Mouse (Mus musculus): ENCODE measurements at regions not wholly inside any gene's neighbourhood (a gene's known extent, or its start where the extent isn't known, plus 50 kb on each side); places are given as distances from the start of the nearest gene placed in this dataset.

GRCm38 (mm10) chr19:15469541-15469940 lies 477.6 kb downstream of the Psat1 start:
- DNase-seq: no peak

- no peak for DNase-seq
Observed at GRCm38 (mm10) chr19:15466713-15467112, 480.4 kb downstream of the Psat1 start.

DNA sequence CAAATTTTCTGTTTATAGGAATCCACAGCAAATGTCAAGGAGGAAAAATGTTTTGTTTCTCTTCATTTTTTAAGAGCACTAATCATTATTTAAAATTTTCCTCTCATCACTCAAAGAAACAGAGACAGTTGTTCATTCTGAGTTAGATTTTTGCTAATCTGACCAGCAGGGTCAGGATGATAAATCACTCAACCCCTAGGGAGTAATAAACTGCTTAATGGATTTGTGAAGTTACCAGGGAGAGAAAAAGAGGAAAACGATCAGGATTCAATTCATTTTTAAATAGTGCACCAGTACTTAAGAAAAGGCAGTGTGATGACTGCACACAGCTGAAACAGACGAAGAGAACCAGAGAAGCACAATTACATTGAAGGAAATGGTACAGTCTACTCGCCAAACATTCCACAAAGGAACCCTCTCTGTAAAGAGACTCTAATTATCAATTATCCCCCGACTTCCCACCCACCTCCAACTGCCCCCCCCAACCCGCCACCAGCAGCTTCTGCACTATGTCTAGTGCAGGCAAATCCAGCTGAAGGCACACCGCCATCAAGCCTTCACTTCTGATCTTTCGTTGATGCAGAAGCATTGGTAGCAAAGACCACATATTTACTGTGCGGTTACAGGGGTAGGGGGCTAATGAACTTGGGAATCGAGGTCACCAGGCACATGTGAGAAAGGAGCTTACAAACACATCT lies 481.9 kb downstream of the Psat1 start:
- DNase-seq: no peak

GRCm38 (mm10) chr19:15457793-15458192 lies 489.3 kb downstream of the Psat1 start:
- DNase-seq: no peak

DNA sequence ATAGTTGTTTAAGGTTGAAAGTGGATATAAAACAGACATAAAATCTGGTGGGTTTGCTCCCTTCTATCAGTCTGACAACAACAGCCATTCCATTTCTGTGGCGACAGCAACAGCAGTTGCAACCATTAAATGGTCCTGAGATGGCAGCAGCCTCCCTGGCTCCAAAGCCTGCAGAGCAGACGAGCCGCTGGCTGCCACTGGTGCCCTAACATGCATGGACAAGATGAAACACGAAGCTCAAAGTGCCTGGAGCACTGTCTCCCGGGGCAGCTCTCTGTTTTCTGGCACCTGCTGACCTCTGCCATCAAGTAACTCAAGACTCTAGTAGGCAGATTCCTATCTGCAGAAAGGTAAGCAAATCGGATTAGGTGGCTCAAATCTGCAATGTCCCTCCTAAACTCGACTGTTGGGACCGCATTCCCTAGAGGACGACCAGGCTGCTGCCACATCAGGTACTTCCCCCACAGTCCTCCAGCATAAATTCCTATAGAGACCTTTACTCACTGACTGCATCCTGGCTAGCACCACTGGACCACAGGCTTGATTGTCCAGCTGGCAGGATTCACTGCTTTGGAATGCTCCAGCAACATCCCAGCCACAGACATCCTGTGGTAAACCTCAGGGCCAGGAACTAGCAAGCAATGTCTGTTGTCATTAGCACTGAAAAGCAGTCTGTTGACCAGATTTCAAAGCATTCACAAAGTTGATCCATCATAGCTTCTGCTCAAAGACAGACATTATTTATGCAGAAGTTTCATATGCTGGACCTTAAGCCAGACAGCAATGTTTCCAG lies 490.0 kb downstream of the Psat1 start:
- no peak for DNase-seq

GRCm38 (mm10) chr19:15448989-15449388 lies 498.1 kb downstream of the Psat1 start:
- no peak for DNase-seq

DNA sequence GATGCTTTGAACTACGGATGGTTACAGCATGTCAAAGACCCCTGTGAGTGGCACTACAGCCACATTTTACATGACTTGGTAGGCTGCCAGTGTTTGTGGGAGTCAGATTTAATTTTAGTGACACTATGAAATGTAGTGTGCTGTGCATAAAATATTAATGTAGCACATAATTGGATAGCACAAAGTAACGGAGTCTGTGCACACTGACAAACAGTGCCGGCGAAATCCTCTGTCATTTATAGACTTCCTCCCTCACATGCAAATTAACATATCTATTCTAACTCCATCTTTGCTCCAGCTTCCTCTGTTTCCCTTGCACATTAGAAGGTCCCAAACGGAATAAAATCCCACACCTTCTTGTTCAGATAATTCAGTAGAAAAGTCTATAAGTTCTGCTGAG lies 515.3 kb downstream of the Psat1 start:
- no peak for DNase-seq

DNA sequence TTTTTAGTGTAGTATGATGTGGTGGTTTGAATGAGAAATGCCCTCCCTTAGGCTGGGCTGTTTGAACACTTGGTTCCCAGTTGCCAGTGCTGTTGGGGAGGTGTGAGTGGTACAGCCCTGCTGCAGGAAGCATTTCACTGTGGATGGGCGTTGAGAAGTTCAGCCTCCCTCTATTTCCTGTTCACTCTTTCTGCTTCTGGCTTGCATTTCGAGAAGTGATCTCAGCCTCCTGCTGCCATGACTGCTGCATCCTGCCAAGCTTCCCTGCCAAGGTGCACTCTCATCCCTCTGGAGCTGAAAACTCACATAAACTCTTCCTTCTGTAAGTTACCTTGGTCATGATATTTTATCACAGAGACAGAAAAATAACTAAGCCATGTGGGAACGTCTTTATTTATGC lies 525.8 kb downstream of the Psat1 start:
- no peak for DNase-seq

- no peak for DNase-seq
Observed at GRCm38 (mm10) chr19:15398624-15399023, 548.5 kb downstream of the Psat1 start.

GRCm38 (mm10) chr19:15371682-15372081 lies 575.5 kb downstream of the Psat1 start:
- no peak for DNase-seq

DNA sequence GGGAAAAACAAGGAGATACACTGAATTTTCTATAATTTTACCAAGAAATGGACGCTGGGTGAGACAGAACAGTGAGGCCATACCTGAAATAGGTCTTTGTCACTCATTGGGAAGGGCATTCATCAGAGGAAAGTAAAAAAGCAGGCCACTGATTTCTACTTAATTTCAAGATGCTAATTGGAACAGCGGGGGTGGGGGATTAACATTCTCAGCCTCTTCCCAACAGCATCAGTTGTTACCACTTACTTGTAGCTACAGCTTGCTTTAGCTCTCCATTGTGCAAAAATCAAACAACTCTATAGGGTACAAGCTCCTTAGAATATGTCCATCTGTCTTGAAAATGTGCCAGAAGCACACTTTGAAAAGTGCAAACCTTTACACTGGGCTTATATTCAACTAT lies 580.2 kb downstream of the Psat1 start:
- DNase-seq: no peak

GRCm38 (mm10) chr19:15357181-15357580 lies 590.0 kb downstream of the Psat1 start:
- no peak for DNase-seq

DNA sequence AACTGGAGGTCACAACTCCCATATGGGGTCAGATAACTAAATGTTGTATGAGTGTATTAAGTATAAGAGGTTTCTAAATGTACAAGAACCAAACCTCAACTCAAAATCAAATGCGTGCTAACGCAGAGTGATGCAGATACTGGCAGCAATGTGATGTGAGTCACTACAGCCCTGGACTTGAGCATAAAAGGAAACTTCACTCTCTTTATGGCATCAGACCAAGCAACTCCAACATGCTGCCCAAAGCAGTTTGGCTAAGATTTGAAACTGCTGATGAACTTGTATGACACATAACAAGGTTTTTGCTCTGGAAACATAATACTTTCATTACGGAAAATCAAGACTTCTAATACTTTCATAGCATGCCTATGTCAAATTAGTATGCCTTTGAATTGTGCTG lies 598.8 kb downstream of the Psat1 start:
- DNase-seq: no peak

GRCm38 (mm10) chr19:15342229-15342628 lies 604.9 kb downstream of the Psat1 start:
- no peak for DNase-seq

GRCm38 (mm10) chr19:15340305-15340983 lies 606.7 kb downstream of the Psat1 start:
- DNase-seq: no peak

GRCm38 (mm10) chr19:15339979-15340304 lies 607.2 kb downstream of the Psat1 start:
- DNase-seq: no peak

GRCm38 (mm10) chr19:15330155-15330554 lies 617.0 kb downstream of the Psat1 start:
- no peak for DNase-seq

- no peak for DNase-seq
Observed at GRCm38 (mm10) chr19:15299474-15299873, 647.7 kb downstream of the Psat1 start.

DNA sequence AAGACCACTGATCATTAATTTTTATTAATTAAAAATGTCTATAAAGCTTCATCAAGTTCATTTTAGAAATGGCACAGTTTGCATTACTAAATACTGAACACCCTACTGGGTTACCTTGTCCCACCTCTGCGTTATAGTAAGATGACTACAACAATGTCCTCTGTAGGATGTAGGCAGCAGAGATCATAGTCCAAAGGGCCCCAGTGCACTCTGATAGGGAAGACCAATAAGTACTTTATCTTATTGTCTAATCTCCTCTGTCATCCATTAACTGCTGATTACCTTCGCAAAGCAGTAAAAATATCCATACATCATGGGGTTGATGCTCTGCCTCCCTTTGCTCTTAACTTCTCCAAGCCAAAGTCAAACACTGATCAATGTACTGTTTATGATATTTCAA lies 662.1 kb downstream of the Psat1 start:
- no peak for DNase-seq

DNA sequence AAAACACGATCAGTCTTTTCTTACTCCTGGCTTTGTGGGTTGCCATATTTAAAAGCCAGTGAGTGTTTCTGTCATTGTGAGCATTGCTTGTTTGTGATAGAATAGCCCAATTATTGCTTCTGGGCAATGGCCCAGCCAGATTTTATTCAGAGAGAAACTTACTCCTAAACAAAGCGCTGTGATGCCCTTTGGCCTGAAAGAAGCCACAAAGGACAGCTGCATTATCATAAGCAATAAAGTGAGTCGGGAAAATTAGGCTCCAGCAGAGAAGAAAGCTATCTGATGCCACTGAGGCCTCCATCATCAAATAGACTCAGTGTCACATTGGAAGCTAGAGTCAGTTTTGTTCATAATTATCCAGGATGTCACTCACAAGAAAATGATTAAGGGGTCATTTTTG lies 644.9 kb upstream of the Tle4 start:
- DNase-seq: no peak

DNA sequence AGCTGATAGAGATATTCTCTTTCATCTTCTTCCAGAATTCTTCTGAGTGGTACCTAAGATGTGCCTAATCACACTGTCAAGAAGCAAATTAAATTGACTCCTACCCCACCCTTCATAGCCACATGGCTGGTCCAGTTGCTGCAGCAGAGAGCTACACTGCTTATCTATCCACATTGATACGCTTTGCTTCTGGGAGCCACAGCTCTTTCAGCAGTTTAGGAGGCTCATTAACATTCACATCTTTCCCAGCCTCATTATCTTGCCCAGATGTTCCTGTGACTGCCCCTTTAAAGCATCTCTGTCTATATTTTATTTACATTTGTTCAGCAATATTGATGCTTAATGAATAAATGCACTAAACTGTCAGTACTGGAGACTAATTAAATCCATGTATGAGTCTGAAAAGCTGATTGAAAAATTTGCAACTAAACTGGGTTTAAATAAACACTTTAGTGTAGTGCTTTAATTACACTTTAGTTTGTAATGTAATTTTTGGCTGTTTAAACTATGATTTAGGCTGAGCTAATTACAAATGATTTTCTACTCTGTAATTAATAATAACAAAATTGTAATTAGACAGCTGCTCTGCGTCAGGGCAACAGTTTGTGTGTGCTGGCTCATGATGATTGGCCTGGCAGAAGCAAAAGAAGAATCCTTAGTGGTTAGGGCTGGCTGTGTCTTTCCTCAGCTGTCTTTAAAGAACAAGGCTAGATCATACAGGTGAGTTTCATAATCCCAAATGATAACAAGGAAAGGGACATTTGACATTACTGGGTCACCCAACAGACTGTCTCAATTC lies 632.5 kb upstream of the Tle4 start:
- DNase-seq: no peak

DNA sequence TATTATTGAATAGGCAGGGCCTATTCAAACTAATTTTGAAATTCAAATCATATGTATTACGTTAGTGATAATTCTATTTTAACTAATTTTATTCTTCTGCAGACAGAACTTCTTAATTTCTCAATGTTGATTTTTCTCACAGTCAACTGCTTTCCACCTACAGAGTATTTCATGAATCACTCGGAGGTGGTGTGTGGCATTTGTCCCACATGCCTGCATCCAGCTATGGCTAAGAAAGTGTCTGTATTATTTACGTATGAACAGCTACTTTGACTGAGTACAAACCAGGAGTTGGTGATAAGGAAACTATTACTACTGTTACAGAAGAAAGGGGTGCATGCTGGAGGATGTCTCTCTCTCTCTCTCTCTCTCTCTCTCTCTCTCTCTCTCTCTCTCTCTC lies 619.5 kb upstream of the Tle4 start:
- DNase-seq: no peak

DNA sequence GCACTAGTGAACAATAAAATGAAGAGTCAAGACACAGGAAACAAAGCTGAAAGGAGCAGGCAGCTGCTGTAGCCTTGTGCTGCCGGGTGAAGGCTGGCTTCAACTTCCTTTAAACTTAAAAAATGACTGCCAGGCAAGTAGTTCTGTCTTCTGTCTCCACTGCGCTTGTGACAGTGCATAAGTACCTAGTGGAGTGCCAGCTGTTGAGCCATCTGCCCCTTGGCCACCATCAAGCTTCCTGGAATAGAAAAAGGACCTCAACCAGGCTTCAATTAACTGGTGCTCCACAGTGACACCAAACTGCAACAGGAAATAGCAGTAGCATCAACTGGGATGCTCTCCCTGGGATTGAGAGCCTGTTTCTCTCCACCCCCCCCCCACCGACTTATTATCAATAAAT lies 616.8 kb upstream of the Tle4 start:
- no peak for DNase-seq

All from lung, adult 18-20 months (tissue).